Mouse (Mus musculus) retina, postnatal 1 day (tissue): Measurements from ENCODE around the gene Foxo1.

Experiments
- DNase-seq: peaks from one replicate; pipeline ENCODE4 v3.0.0-alpha.2; 2012

Foxo1 gene

GRCm38 (mm10) chr3:52369881-52370428, 101.8 kb downstream of the Foxo1 start:
- DNase-seq = no peak

- DNase-seq = peak; percentile 35
Measured at GRCm38 (mm10) chr3:52376974-52377373, 108.8 kb downstream of the Foxo1 start.

- DNase-seq = no peak
Measured at GRCm38 (mm10) chr3:52383351-52383750, 115.2 kb downstream of the Foxo1 start.

- DNase-seq = no peak
Measured at GRCm38 (mm10) chr3:52386343-52386742, 118.2 kb downstream of the Foxo1 start.

GRCm38 (mm10) chr3:52390321-52390720, 122.2 kb downstream of the Foxo1 start:
- no peak for DNase-seq

- no peak for DNase-seq
Measured at GRCm38 (mm10) chr3:52390766-52391665, 122.9 kb downstream of the Foxo1 start.

GRCm38 (mm10) chr3:52391897-52392296, 123.8 kb downstream of the Foxo1 start:
- DNase-seq = no peak

- no peak for DNase-seq
Measured at GRCm38 (mm10) chr3:52392521-52392920, 124.4 kb downstream of the Foxo1 start.

- no peak for DNase-seq
Measured at GRCm38 (mm10) chr3:52393171-52393570, 125.0 kb downstream of the Foxo1 start.

- DNase-seq = no peak
Measured at GRCm38 (mm10) chr3:52396121-52396731, 128.1 kb downstream of the Foxo1 start.

GRCm38 (mm10) chr3:52396951-52397615, 128.9 kb downstream of the Foxo1 start:
- DNase-seq = no peak

GRCm38 (mm10) chr3:52397961-52398360, 129.8 kb downstream of the Foxo1 start:
- no peak for DNase-seq

- no peak for DNase-seq
Measured at GRCm38 (mm10) chr3:52400284-52401161, 132.4 kb downstream of the Foxo1 start.

- peak; percentile 57 for DNase-seq
Measured at GRCm38 (mm10) chr3:52401162-52401928, 133.2 kb downstream of the Foxo1 start.
